ENCODE assay signal across 22 mouse cellular contexts in the genomic region with DNA sequence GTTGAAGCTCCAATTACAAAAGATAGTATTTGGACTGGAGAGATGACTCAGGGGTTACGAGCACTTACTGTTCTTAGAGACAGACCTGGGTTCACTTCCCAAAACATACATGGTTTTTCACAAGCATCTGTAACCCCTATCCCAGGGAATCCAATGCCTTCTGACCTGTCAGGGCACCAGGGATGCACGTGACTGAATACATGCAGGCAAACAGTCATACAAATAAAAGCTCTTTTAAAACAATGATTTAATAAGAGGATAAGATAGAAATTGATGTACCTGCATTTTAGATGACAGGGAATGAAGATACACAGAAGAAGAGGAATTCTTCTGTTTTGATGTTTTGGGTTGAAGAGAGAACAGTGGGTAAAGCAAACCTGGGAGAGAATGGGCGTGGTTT.
DNase-seq lines count a peak whose midpoint lies in the region; ATAC-seq and TF ChIP-seq lines count a peak whose summit lies in the region.
"Had no signal": no experiment of that assay in that cellular context is flagged by ENCODE, and none has a peak within 500 bp of the region (broad histone marks: within the 10 kb centered on the region; RNA-seq: fewer than 3 reads in every experiment).

No protein-coding gene starts in this region.

- H3K9me3 ChIP-seq in forebrain, embryonic 13.5 days (replicated peaks) = no peaks in the 10 kb centered on the region
- no peaks in the 10 kb centered on the region for H3K9me3 ChIP-seq in forebrain, embryonic 11.5 days (ENCODE audit: control insufficient read depth, low read length)
- H3K9me3 ChIP-seq in heart, postnatal 0 days (replicated peaks; ENCODE audit: control insufficient read depth, low read length) = no peaks in the 10 kb centered on the region
- H3K9me3 ChIP-seq in heart, embryonic 11.5 days (replicated peaks; ENCODE audit: control insufficient read depth, low read length) = no peaks in the 10 kb centered on the region
- no peaks in the 10 kb centered on the region for H3K9me3 ChIP-seq in midbrain, embryonic 10.5 days (replicated peaks)
- H3K9me3 ChIP-seq in midbrain, embryonic 13.5 days = no peaks in the 10 kb centered on the region
- H3K9me3 ChIP-seq: embryonic facial prominence, embryonic 10.5 days; embryonic facial prominence, embryonic 13.5 days; hindbrain, embryonic 15.5 days had no signal

- no peak overlapping the region for H3K4me3 ChIP-seq in forebrain, embryonic 13.5 days
- H3K4me3 ChIP-seq in forebrain, embryonic 11.5 days (ENCODE audit: low read depth, low read length) = no peak overlapping the region
- no peak overlapping the region for H3K4me3 ChIP-seq in heart, postnatal 0 days (ENCODE audit: low read depth, low read length)
- H3K4me3 ChIP-seq in heart, embryonic 11.5 days (ENCODE audit: low read depth, low read length) = no peak overlapping the region
- no peak overlapping the region for H3K4me3 ChIP-seq in midbrain, embryonic 10.5 days
- H3K4me3 ChIP-seq in midbrain, embryonic 13.5 days (replicated peaks) = no peak overlapping the region
- H3K4me3 ChIP-seq in myocyte = no peak overlapping the region
- H3K4me3 ChIP-seq: embryonic facial prominence, embryonic 10.5 days; embryonic facial prominence, embryonic 13.5 days; hindbrain, embryonic 15.5 days had no signal

- H3K27me3 ChIP-seq in forebrain, embryonic 13.5 days = no peaks in the 10 kb centered on the region
- H3K27me3 ChIP-seq in forebrain, embryonic 11.5 days (ENCODE audit: control insufficient read depth, insufficient read depth, low read length) = no peaks in the 10 kb centered on the region
- no peaks in the 10 kb centered on the region for H3K27me3 ChIP-seq in heart, postnatal 0 days (ENCODE audit: control insufficient read depth, insufficient read depth, low read length)
- H3K27me3 ChIP-seq in heart, embryonic 11.5 days (ENCODE audit: control insufficient read depth, insufficient read depth, low read length) = no peaks in the 10 kb centered on the region
- H3K27me3 ChIP-seq in midbrain, embryonic 10.5 days (ENCODE audit: low read depth, poor library complexity, severe bottlenecking) = no peaks in the 10 kb centered on the region
- H3K27me3 ChIP-seq in midbrain, embryonic 13.5 days = no peaks in the 10 kb centered on the region
- no peaks in the 10 kb centered on the region for H3K27me3 ChIP-seq in myocyte (ENCODE audit: control insufficient read depth, insufficient read depth, insufficient read length)
- H3K27me3 ChIP-seq: embryonic facial prominence, embryonic 13.5 days; hindbrain, embryonic 15.5 days had no signal

- no peak for TF ChIP-seq POLR2A in myocyte (IDR thresholded peaks at IDR 0.05; ENCODE audit: insufficient read length, low read depth)

- no peak for TF ChIP-seq CTCF in heart, postnatal 0 days (IDR thresholded peaks at IDR 0.05; ENCODE audit: low read depth)

- no peaks in the 10 kb centered on the region for H3K36me3 ChIP-seq in forebrain, embryonic 13.5 days (ENCODE audit: poor library complexity, severe bottlenecking)
- no peaks in the 10 kb centered on the region for H3K36me3 ChIP-seq in forebrain, embryonic 11.5 days (ENCODE audit: control insufficient read depth, insufficient read depth, low read length)
- H3K36me3 ChIP-seq in heart, postnatal 0 days (replicated peaks; ENCODE audit: control insufficient read depth, insufficient read depth, low read length) = no peaks in the 10 kb centered on the region
- H3K36me3 ChIP-seq in heart, embryonic 11.5 days (ENCODE audit: control insufficient read depth, insufficient read depth, low read length) = no peaks in the 10 kb centered on the region
- H3K36me3 ChIP-seq in midbrain, embryonic 10.5 days = no peaks in the 10 kb centered on the region
- H3K36me3 ChIP-seq in midbrain, embryonic 13.5 days = no peaks in the 10 kb centered on the region
- H3K36me3 ChIP-seq in myocyte (ENCODE audit: control insufficient read depth, insufficient read depth) = no peaks in the 10 kb centered on the region
- H3K36me3 ChIP-seq: embryonic facial prominence, embryonic 10.5 days; embryonic facial prominence, embryonic 13.5 days; hindbrain, embryonic 15.5 days had no signal

- no peak overlapping the region for H3ac ChIP-seq in myocyte (ENCODE audit: control insufficient read depth, insufficient read length)

- WGBS in forebrain, embryonic 13.5 days = 75% methylated on average over 3 of the region's 3 CpGs
- WGBS in forebrain, embryonic 11.5 days = 83% methylated on average over 3 of the region's 3 CpGs
- 80% methylated on average over 3 of the region's 3 CpGs for WGBS in heart, postnatal 0 days
- WGBS in heart, embryonic 11.5 days (ENCODE audit: insufficient replicate concordance) = 83% methylated on average over 3 of the region's 3 CpGs
- WGBS in midbrain, embryonic 10.5 days = 79% methylated on average over 3 of the region's 3 CpGs
- 81% methylated on average over 3 of the region's 3 CpGs for WGBS in midbrain, embryonic 13.5 days

- DNase-seq in forebrain, embryonic 11.5 days (ENCODE audit: low spot score) = no peak
- DNase-seq in heart, postnatal 0 days (ENCODE audit: low spot score) = no peak
- DNase-seq in midbrain, embryonic 10.5 days (ENCODE audit: low spot score) = no peak
- DNase-seq in spleen, adult 12 weeks (ENCODE audit: low spot score) = no peak
- DNase-seq: cerebellum, adult 11-12 months; cerebellum, adult 8-10 months; cerebellum, postnatal 10 days; cerebellum, postnatal 36 days; gastrocnemius, postnatal 10 days; heart, adult 11 months; heart, postnatal 10 days; heart, postnatal 36 days; kidney, adult 2 months had no signal

- no peak for ATAC-seq in forebrain, embryonic 13.5 days
- ATAC-seq in forebrain, embryonic 11.5 days (replicated peaks; ENCODE audit: low FRiP score) = no peak
- no peak for ATAC-seq in heart, postnatal 0 days (ENCODE audit: insufficient read depth, low read depth)
- no peak for ATAC-seq in heart, embryonic 11.5 days (replicated peaks; ENCODE audit: insufficient number of reproducible peaks, low FRiP score, low TSS enrichment)
- no peak for ATAC-seq in midbrain, embryonic 13.5 days
- ATAC-seq: activated CD4-positive, CD25-positive, alpha-beta regulatory T cell, adult 4 months; intestine, postnatal 0 days had no signal

- no peak overlapping the region for H3K9ac ChIP-seq in forebrain, embryonic 13.5 days
- no peak overlapping the region for H3K9ac ChIP-seq in forebrain, embryonic 11.5 days (ENCODE audit: low read length)
- H3K9ac ChIP-seq in heart, postnatal 0 days (replicated peaks; ENCODE audit: low read depth, low read length) = no peak overlapping the region
- H3K9ac ChIP-seq in heart, embryonic 11.5 days (ENCODE audit: low read depth, low read length) = no peak overlapping the region
- no peak overlapping the region for H3K9ac ChIP-seq in midbrain, embryonic 13.5 days (replicated peaks)
- H3K9ac ChIP-seq: embryonic facial prominence, embryonic 13.5 days; hindbrain, embryonic 15.5 days had no signal

- H3K27ac ChIP-seq in forebrain, embryonic 13.5 days = peak overlapping the region; percentile 69; the same call in 1 of the 2 replicates
- no peak overlapping the region for H3K27ac ChIP-seq in forebrain, embryonic 11.5 days (ENCODE audit: low read depth, low read length)
- peak overlapping the region; percentile 43; the same call in 1 of the 2 replicates for H3K27ac ChIP-seq in heart, postnatal 0 days (ENCODE audit: low read depth)
- no peak overlapping the region for H3K27ac ChIP-seq in heart, embryonic 11.5 days (ENCODE audit: low read depth, low read length)
- peak overlapping the region; percentile 78 for H3K27ac ChIP-seq in midbrain, embryonic 10.5 days (replicated peaks)
- H3K27ac ChIP-seq in midbrain, embryonic 13.5 days = no peak overlapping the region
- H3K27ac ChIP-seq: embryonic facial prominence, embryonic 10.5 days; embryonic facial prominence, embryonic 13.5 days; hindbrain, embryonic 15.5 days had no signal

- TF ChIP-seq EP300 in heart, postnatal 0 days (IDR thresholded peaks at IDR 0.05; ENCODE audit: low read depth) = no peak

- no peak overlapping the region for H3K4me2 ChIP-seq in forebrain, embryonic 13.5 days
- H3K4me2 ChIP-seq in forebrain, embryonic 11.5 days (ENCODE audit: low read depth, low read length, severe bottlenecking) = no peak overlapping the region
- no peak overlapping the region for H3K4me2 ChIP-seq in heart, postnatal 0 days (ENCODE audit: low read depth, low read length)
- H3K4me2 ChIP-seq in heart, embryonic 11.5 days = no peak overlapping the region
- no peak overlapping the region for H3K4me2 ChIP-seq in midbrain, embryonic 13.5 days (replicated peaks)
- H3K4me2 ChIP-seq in myocyte (ENCODE audit: low read depth) = peak overlapping the region; percentile 85
- H3K4me2 ChIP-seq: embryonic facial prominence, embryonic 13.5 days; hindbrain, embryonic 15.5 days had no signal

- peaks cover 23% of the 10 kb centered on the region for H3K4me1 ChIP-seq in forebrain, embryonic 13.5 days
- peaks cover 4% of the 10 kb centered on the region; the same call in 1 of the 2 replicates for H3K4me1 ChIP-seq in forebrain, embryonic 11.5 days (replicated peaks; ENCODE audit: control insufficient read depth, insufficient read depth, low read length)
- H3K4me1 ChIP-seq in heart, postnatal 0 days (ENCODE audit: control insufficient read depth, insufficient read depth) = peaks cover 28% of the 10 kb centered on the region
- H3K4me1 ChIP-seq in heart, embryonic 11.5 days (ENCODE audit: control insufficient read depth, insufficient read depth, low read length) = peaks cover 24% of the 10 kb centered on the region
- H3K4me1 ChIP-seq in midbrain, embryonic 10.5 days = peaks cover 37% of the 10 kb centered on the region
- H3K4me1 ChIP-seq in midbrain, embryonic 13.5 days (replicated peaks) = peaks cover 10% of the 10 kb centered on the region
- H3K4me1 ChIP-seq: hindbrain, embryonic 15.5 days had no signal

- peaks cover 24% of the 10 kb centered on the region for H3K79me2 ChIP-seq in myocyte (ENCODE audit: control insufficient read depth, insufficient read depth)

TF ChIP-seq in myocyte, 11 proteins besides CTCF, POLR2A, EP300 and RAD21:
- no peak for TF ChIP-seq CEBPB (IDR thresholded peaks at IDR 0.05; ENCODE audit: insufficient read depth, poor library complexity, severe bottlenecking)
- no peak for TF ChIP-seq POLR2AphosphoS2 (IDR thresholded peaks at IDR 0.05; ENCODE audit: insufficient read length, low read depth)
- no peak for TF ChIP-seq MAX (IDR thresholded peaks at IDR 0.05; ENCODE audit: low read depth)
- TF ChIP-seq TCF3 (IDR thresholded peaks at IDR 0.05; ENCODE audit: insufficient read length, low read depth) = no peak
- TF ChIP-seq REST (IDR thresholded peaks at IDR 0.05; ENCODE audit: insufficient read depth, insufficient read length) = no peak
- TF ChIP-seq SRF (IDR thresholded peaks at IDR 0.05; ENCODE audit: control insufficient read depth, insufficient read length, low read depth) = no peak
- no peak for TF ChIP-seq USF1 (IDR thresholded peaks at IDR 0.05; ENCODE audit: low read depth)
- TF ChIP-seq E2F4 (IDR thresholded peaks at IDR 0.05; ENCODE audit: insufficient read depth) = no peak
- TF ChIP-seq TCF12 (IDR thresholded peaks at IDR 0.05; ENCODE audit: insufficient read depth, poor library complexity, severe bottlenecking) = no peak

Comparison
In these comparisons a context has a peak if more than half of its experiments do, and no peak if none do; other contexts are left out.
1. H3K27ac ChIP-seq: peak in forebrain, embryonic 13.5 days (single experiment), heart, postnatal 0 days (single experiment) and midbrain, embryonic 10.5 days (single experiment); none in forebrain, embryonic 11.5 days (single experiment), heart, embryonic 11.5 days (single experiment) and midbrain, embryonic 13.5 days (single experiment).